Mouse (Mus musculus) stomach, embryonic 16.5 days (tissue): ENCODE measurements at regions not wholly inside any gene's neighbourhood (a gene's known extent, or its start where the extent isn't known, plus 50 kb on each side); places are given as distances from the start of the nearest gene placed in this dataset.

ENCODE experiments used
- ATAC-seq: fragments of 200-750 bp; cut with Nextera tagmentation; 2 replicates; pipeline ENCODE4 v1.8.0; 2017; ENCODE audit warnings: moderate number of reproducible peaks, moderate TSS enrichment; ENCODE audit not compliant: insufficient read depth, low FRiP score
- H3K27ac ChIP-seq: fragments of 300-500 bp; sonication (generic); 2 replicates; pipeline ENCODE4 v1.5.1; 2014; ENCODE audit warnings: low read length
- H3K27me3 ChIP-seq: fragments of 300-500 bp; sonication (generic); 2 replicates; pipeline ENCODE4 v1.6.1; 2014; ENCODE audit warnings: low read length, control low read depth, mixed read lengths; ENCODE audit not compliant: control insufficient read depth, insufficient read depth
- H3K36me3 ChIP-seq: fragments of 300-500 bp; sonication (generic); 2 replicates; pipeline ENCODE4 v1.6.1; 2014; ENCODE audit warnings: low read length; ENCODE audit not compliant: control insufficient read depth, insufficient read depth
- H3K4me1 ChIP-seq: fragments of 300-500 bp; sonication (generic); 2 replicates; pipeline ENCODE4 v1.6.1; 2014; ENCODE audit warnings: low read length, control low read depth, mixed read lengths; ENCODE audit not compliant: control insufficient read depth, insufficient read depth
- H3K4me2 ChIP-seq: fragments of 300-500 bp; sonication (generic); 2 replicates; pipeline ENCODE4 v1.6.1; 2014; ENCODE audit warnings: low read depth, low read length, mixed read lengths
- H3K4me3 ChIP-seq: fragments of 300-500 bp; sonication (generic); replicated peaks from 2 replicates; pipeline ENCODE4 v1.5.1; 2014; ENCODE audit warnings: mild to moderate bottlenecking, low read length
- H3K9ac ChIP-seq: fragments of 300-500 bp; sonication (generic); 2 replicates; pipeline ENCODE4 v1.6.1; 2014; ENCODE audit warnings: low read length
- H3K9me3 ChIP-seq: fragments of 300-500 bp; sonication (generic); replicated peaks from 2 replicates; pipeline ENCODE4 v1.6.1; 2016; ENCODE audit warnings: low read length, control low read depth; ENCODE audit not compliant: control insufficient read depth
- WGBS: fragments of 180-500 bp; shearing (Covaris S2); extraction: QIAGEN DNeasy Blood & Tissue Kit; methylation state at CpG from one replicate; pipeline ENCODE4 v1.1.7; 2014; 5-methylcytosine and 5-hydroxymethylcytosine counted together

DNA sequence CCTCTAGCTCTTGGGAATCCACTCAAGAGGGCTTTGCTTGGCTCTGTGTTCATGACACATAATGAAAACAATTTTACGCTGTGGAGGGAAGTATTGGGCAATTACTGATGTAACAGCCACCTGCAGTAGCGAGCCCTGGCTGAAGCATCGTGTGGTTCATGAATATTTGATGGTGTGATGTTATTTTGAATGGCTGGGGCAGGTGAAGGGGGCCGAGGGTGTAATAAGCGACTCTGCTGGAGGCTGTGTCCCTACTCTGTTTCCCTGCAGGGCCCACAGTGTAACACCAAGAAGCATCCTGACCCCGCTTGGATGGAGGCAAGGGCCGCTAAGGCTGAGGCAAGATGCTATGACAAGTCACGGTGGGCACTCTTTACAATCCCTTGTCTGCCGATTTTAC is 184.6 kb upstream of the Sp8 start:
- H3K36me3 ChIP-seq = no peaks in the 10 kb centered on the region
- H3K27ac ChIP-seq = no peak overlapping the region
- no peaks in the 10 kb centered on the region for H3K9me3 ChIP-seq
- H3K27me3 ChIP-seq = no peaks in the 10 kb centered on the region
- WGBS = 33% methylated on average over 9 of the region's 9 CpGs
- no peak overlapping the region for H3K4me3 ChIP-seq
- ATAC-seq = no peak
- no peak overlapping the region for H3K4me2 ChIP-seq
- H3K4me1 ChIP-seq = no peaks in the 10 kb centered on the region
- H3K9ac ChIP-seq = no peak overlapping the region

DNA sequence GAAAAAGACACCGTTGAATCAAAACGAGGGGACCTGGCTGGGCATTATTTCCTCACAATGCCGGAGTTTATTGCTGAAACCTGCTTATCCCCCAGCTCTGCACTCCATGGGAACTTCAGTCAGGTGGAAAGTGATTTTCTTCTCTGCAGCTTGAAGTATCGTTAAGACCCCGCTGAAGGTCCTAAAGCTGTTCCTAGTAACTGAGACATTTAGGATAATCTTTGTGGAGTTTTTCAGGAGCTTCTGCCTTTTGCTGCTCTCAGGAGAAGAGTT is 185.0 kb upstream of the Sp8 start:
- Histone ChIP-seq H3K27me3 (no peaks in the 10 kb centered on the region), H3K9ac (no peak overlapping the region), H3K4me1 (no peaks in the 10 kb centered on the region), H3K27ac (no peak overlapping the region), H3K36me3 (no peaks in the 10 kb centered on the region), H3K4me3 (no peak overlapping the region), H3K4me2 (0 out of 2 replicates have a peak overlapping the region, but pooled peaks have one; percentile 19), H3K9me3 (no peaks in the 10 kb centered on the region)
- WGBS = 13% methylated on average over 5 of the region's 5 CpGs
- ATAC-seq = no peak

DNA sequence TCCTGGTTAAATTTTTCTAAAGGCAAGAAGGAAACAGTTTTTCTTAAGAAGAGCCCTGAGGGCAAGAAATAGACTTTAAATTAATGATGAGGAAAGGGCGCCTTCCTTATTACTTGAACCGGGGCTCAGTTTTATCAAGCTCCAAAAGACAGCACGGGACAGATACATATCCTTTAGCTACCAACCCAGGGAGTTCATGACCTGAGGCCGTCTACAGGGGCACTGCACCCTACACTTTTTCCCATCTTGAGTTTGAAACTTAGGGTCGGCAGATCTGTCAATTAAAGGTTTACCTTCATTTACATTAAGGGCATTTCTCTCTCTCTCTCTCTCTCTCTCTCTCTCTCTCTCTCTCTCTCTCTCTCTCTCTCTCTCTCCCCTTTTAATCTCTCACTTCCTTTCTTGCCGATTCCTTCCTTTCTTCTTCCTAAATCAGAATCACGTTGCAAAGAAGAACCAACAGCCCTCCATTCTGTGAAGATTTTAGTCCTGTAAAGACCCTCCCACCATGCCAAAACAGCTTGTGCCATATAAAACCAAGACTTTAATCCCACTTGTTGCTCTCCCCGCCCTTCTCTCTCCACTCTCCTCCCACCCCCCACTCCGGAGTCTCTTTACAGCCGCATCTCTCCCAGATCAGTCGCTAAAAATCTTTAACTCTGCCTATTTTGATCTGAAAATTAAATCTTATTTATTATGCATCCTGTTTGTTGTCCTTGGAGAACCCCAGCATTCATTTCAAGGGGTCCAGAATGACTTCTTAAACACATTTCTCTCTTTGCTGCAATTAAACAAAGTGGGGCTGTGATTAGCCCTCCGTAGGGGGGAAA is 185.5 kb upstream of the Sp8 start:
- Histone ChIP-seq H3K4me3 (no peak overlapping the region), H3K9ac (no peak overlapping the region), H3K27me3 (no peaks in the 10 kb centered on the region), H3K4me1 (no peaks in the 10 kb centered on the region), H3K36me3 (no peaks in the 10 kb centered on the region), H3K4me2 (0 out of 2 replicates have a peak overlapping the region, but pooled peaks have one; percentile 19), H3K27ac (no peak overlapping the region), H3K9me3 (no peaks in the 10 kb centered on the region)
- 12% methylated on average over 12 of the region's 12 CpGs for WGBS
- ATAC-seq = no peak

DNA sequence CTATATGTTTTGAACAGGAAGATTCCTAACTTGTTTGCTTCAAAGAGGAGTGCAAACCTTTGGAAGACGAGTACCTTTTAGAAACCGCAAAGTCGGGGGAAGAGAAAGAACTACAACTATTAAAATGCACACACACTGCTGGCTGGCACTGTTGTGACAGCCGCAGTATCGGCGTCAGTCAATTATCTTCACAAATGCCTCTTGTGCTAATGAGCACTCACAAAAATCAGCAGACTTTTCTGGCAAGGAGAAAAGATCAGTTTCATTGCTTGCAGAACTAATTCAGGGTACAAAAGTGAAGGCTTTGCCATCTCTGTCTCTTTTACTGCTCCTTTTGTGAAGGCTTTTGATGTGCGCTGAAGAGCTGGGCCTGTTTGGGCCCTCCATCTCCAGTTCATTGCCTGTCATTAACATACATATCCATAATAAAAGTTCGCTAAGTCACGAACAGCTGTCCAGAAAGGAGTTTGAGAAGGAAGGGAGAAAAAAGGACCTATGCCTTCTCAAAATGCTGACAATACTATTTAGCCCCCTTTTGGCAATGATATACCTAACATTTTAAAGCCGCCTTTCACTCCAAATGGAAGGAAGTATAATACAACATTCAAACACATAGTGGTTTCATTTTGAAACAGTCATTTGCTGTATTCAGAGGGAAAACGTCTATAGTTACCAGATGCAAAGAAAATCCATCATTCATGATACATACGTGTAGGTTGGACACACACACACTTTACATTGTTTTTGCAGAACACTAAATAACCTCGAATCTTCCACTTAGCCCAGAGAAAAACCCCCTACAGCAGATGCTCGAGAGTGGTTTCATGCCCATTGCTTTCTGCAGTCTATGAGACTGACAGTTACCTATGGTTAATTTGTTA is 186.6 kb upstream of the Sp8 start:
- WGBS = 69% methylated on average over 14 of the region's 14 CpGs
- no peaks in the 10 kb centered on the region for H3K9me3 ChIP-seq
- ATAC-seq = no peak
- H3K4me1 ChIP-seq = no peaks in the 10 kb centered on the region
- no peak overlapping the region for H3K4me3 ChIP-seq
- H3K4me2 ChIP-seq = no peak overlapping the region
- no peaks in the 10 kb centered on the region for H3K36me3 ChIP-seq
- H3K27me3 ChIP-seq = no peaks in the 10 kb centered on the region
- no peak overlapping the region for H3K9ac ChIP-seq
- no peak overlapping the region for H3K27ac ChIP-seq

DNA sequence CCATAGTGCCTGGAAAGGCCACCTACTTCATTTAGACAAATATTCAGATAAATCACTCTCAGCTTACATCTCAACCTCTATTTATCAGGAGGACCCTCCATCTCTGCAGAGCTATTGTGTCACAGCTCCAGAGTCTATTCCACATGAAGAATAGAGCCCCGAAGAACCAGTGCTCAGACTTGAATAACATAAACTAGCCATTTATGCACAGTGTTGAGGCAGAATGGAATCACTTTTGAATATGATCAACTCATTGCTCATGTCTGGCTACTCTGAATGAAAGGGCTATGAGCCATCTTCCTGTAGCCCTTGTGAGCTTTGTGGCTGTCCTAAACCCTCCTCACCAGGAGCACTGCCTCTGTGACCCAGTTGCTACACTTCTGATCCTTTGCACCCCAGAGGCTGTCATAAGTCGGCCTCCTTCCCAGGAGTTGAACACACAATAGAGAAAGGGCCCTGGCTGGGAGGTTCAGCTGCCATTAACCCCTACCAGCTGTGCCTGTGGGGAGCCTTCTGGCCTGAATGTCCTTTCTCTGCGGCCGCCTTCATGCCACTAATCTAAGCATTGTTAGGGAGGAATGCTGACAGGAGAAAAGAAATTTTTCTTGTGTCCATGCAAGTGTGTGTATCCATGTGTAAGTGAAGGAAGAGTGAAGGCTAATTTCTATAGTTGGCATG is 195.5 kb upstream of the Sp8 start:
- no peaks in the 10 kb centered on the region for H3K36me3 ChIP-seq
- H3K27ac ChIP-seq = no peak overlapping the region
- H3K9me3 ChIP-seq = no peaks in the 10 kb centered on the region
- no peaks in the 10 kb centered on the region for H3K27me3 ChIP-seq
- 45% methylated on average over 4 of the region's 4 CpGs for WGBS
- H3K4me2 ChIP-seq = no peak overlapping the region
- no peak overlapping the region for H3K9ac ChIP-seq
- H3K4me3 ChIP-seq = no peak overlapping the region
- no peaks in the 10 kb centered on the region for H3K4me1 ChIP-seq
- no peak for ATAC-seq

DNA sequence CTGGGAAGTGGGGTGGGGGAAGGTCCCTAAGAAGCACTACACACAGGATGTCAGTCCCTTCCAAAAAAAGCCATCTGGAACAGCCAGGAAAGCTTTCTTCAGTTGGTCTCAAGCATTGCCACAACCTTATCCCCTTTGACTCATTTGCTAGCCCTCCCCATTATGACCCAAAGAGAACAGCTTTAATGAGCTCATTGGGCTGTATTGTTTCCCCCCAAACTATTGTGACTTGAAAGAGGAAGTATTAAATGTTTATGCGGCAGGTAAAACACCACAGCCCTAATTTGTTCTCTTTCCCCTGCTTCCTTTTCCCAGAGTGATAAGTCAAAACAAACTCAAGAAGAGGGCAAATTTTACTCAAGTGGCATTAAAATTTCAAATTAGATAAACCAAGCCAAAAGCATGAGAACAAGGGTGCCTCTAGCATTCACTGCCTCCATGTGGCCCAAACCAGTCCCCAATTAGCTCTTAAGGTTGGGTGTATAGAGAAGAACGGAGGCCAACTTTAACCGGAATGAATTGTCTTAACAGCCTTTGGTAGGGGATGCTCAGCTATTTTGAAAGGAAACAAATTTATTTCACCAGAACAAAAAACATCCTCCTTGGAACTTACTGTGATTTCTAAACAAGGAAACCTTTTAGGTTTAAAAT is 196.7 kb upstream of the Sp8 start:
- H3K9ac ChIP-seq = no peak overlapping the region
- no peaks in the 10 kb centered on the region for H3K36me3 ChIP-seq
- H3K4me3 ChIP-seq = no peak overlapping the region
- H3K27ac ChIP-seq = no peak overlapping the region
- 88% methylated on average over 3 of the region's 3 CpGs for whole genome bisulfite sequencing
- H3K4me1 ChIP-seq = no peaks in the 10 kb centered on the region
- H3K9me3 ChIP-seq = no peaks in the 10 kb centered on the region
- ATAC-seq = no peak
- no peaks in the 10 kb centered on the region for H3K27me3 ChIP-seq
- no peak overlapping the region for H3K4me2 ChIP-seq

DNA sequence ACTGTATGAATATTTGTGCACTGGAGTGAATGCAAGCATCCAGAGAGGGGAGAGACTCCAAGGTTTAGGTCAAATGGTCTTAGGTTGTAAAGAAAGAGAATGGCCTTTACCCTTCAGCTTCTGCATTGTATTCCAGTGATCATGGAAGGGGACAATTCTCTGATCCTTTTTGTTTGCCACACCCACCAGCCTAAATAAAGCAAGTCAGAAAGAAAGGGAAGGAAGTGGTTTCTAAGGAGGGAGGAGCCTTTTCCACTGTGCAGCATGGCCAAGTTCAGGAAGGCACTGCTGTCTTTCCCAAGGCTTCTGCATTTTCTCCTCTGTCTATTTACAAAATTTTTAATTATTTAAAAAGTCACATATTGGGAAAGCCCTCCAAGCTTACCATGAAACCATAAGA is 197.5 kb upstream of the Sp8 start:
- Histone ChIP-seq H3K36me3 (no peaks in the 10 kb centered on the region), H3K9me3 (no peaks in the 10 kb centered on the region), H3K27me3 (no peaks in the 10 kb centered on the region), H3K9ac (no peak overlapping the region), H3K4me3 (no peak overlapping the region), H3K27ac (no peak overlapping the region), H3K4me1 (no peaks in the 10 kb centered on the region), H3K4me2 (no peak overlapping the region)
- no peak for ATAC-seq

DNA sequence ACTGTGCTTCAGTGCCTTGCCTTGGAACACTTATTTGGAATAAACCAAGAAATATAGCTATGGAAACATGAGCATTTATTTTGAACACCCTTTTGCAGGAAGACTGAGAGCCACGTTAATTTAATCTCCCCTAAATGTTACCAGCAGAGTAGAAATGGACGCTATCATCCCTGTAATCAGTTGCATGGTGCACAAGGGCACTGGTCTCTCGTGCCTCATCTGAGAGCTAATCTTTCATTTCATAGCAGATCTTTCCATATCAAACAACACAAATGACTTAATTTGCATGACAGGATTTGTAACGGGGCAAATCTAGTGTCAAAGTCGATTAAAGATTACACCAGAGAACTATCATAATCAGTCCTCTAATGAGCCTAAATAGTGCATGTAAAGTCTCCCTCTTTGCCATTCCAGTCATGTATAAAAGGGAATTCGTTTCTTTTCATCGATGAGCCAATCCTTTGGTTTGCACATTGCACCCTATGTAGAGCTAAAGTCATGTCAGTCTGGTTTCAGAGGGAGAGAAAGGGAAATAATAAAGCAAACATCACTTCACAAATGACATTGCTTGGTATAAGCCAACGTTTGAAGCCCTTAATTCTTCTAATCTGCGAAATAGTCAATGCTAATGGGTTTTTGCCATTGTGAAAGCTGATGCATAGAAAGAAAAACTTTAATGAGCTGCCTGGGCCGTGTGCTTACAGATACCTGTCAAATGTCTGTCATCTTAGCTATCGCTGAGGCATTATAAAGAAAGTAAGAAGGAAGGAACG is 198.7 kb upstream of the Sp8 start:
- Histone ChIP-seq H3K9me3 (no peaks in the 10 kb centered on the region), H3K4me2 (no peak overlapping the region)
- no peak for ATAC-seq

More for the DNA sequence above, 198.7 kb upstream of the Sp8 start:
- WGBS = 75% methylated on average over 12 of the region's 12 CpGs
- Histone ChIP-seq H3K36me3 (no peaks in the 10 kb centered on the region), H3K4me3 (no peak overlapping the region), H3K27me3 (no peaks in the 10 kb centered on the region), H3K4me1 (no peaks in the 10 kb centered on the region), H3K9ac (no peak overlapping the region), H3K27ac (no peak overlapping the region)
